Mouse (Mus musculus): ENCODE data around the gene Acox1. TPM values are rescaled to one million over a fixed set of nuclear protein-coding genes. Genes with fewer than 3 reads are reported as not detected.

The Acox1 gene
- polyA plus RNA-seq, 1 experiment from 2014 or later, result 61.7 TPM

DNA sequence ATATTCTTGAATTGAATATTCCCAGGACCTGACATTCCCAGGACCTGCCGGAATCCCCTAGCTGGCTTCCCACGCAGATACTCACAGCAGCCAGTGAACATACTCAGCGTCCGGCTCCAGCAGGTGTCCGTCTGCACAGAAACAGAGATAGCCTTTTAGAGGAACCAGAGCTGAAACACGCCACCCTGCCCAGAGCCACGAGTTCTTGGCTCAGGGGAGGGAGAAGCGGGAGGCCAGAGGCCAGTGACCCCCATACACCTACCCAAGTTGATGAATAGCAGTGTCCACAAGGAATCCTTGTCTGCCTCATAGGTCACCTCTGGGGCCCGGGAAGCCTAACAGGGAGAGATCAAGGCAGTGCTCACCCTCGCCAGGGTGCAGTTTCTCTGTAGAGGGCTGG, 64.7 kb downstream of the Acox1 start:
- H3K4me2 ChIP-seq, result no peak overlapping the region
- H3K4me1 ChIP-seq, result peaks cover 51% of the 10 kb centered on the region
- H3K4me3 ChIP-seq (replicated peaks), result no peak overlapping the region
- peaks cover 33% of the 10 kb centered on the region for H3K36me3 ChIP-seq
- no peaks in the 10 kb centered on the region for H3K9me3 ChIP-seq (replicated peaks)
- no peak for ATAC-seq (ENCODE audit: low FRiP score)
- 92% methylated on average over 10 of the region's 10 CpGs for WGBS
- no peak overlapping the region for H3K9ac ChIP-seq (replicated peaks)
- 0 out of 2 replicates have a peak, but pooled peaks cover 2% of the 10 kb centered on the region for H3K27me3 ChIP-seq (replicated peaks)
- H3K27ac ChIP-seq (replicated peaks), result no peak overlapping the region

DNA sequence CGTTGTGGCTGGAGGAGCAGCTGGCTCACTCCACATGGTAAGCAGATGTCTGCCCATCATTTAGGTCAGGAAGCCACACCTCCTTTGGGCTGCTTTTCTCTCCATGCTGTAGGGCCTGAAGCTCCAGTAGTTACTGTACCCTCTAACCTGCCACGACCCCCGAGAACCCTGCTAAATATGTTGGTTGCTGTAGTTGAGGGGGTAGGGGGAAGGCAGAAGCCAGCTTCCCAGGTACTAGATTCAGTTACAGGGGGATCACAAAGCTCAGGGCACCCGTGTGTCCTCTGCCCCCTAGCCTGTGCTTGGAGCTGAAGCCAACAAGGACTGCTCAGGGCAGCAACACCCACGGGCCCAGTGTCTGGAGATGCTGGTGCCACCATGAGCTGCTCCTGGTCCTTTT, 65.3 kb downstream of the Acox1 start:
- no peak for ATAC-seq (ENCODE audit: low FRiP score)
- 79% methylated on average over 5 of the region's 5 CpGs for WGBS

DNA sequence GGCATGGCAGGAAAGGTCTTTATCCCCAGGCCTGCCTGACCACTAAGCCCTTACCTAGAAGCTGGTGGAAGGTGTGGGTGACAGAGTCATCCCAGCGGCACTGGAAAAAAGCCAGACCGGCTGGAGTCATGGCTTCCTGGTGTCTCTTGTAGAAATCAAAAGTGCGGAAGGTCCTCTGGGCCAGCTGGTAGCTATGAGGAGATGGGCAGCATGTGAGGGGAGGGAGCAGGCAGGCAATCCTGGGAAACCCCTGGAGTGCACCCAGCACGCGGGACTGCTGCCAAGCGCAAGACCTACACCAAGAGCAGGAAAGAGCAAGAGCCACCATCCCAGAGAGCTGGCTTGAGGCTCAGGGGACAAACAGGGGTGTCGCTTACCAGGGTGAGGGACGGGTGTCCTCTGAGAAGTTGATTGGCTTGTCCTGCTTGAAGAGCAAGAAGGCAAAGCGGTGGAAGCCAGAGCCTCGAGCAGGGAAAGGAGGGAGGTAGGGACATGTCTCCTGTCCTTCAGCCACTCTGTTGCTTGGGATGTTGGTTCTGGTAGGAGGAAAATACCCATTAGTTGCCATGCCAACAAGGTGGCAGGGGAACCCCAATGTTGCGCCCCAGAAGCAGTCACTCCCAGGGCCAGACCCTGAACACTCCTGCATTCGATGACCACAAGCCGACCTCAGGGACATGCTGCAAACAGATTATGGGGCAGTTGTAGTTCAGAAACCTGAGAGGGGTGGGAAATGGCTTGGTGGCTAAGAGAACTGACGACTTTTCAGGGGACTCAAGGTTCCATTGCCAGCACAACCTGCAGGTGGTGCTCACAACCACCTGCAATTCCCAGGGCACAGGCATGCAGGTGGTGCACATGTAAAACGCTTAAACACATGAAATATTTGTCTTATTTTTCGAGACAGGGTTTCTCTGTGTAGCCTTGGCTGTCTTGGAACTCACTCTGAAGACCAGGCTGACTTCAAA, 66.2 kb downstream of the Acox1 start:
- Histone ChIP-seq H3K27me3 (replicated peaks) (0 out of 2 replicates have a peak, but pooled peaks cover 2% of the 10 kb centered on the region), H3K4me3 (replicated peaks) (no peak overlapping the region), H3K9me3 (replicated peaks) (no peaks in the 10 kb centered on the region), H3K4me2 (no peak overlapping the region), H3K4me1 (peaks cover 50% of the 10 kb centered on the region), H3K9ac (replicated peaks) (no peak overlapping the region), H3K27ac (replicated peaks) (no peak overlapping the region), H3K36me3 (peaks cover 33% of the 10 kb centered on the region)
- no peak for ATAC-seq (ENCODE audit: low FRiP score)
- 88% methylated on average over 16 of the region's 16 CpGs for WGBS

More for the DNA sequence above, 65.3 kb downstream of the Acox1 start:
- H3K4me1 ChIP-seq, result peaks cover 50% of the 10 kb centered on the region
- H3K27me3 ChIP-seq (replicated peaks), result 0 out of 2 replicates have a peak, but pooled peaks cover 2% of the 10 kb centered on the region
- H3K4me3 ChIP-seq (replicated peaks), result no peak overlapping the region
- H3K9me3 ChIP-seq (replicated peaks), result no peaks in the 10 kb centered on the region
- peaks cover 33% of the 10 kb centered on the region for H3K36me3 ChIP-seq
- no peak overlapping the region for H3K9ac ChIP-seq (replicated peaks)
- H3K27ac ChIP-seq (replicated peaks), result no peak overlapping the region
- H3K4me2 ChIP-seq, result no peak overlapping the region

DNA sequence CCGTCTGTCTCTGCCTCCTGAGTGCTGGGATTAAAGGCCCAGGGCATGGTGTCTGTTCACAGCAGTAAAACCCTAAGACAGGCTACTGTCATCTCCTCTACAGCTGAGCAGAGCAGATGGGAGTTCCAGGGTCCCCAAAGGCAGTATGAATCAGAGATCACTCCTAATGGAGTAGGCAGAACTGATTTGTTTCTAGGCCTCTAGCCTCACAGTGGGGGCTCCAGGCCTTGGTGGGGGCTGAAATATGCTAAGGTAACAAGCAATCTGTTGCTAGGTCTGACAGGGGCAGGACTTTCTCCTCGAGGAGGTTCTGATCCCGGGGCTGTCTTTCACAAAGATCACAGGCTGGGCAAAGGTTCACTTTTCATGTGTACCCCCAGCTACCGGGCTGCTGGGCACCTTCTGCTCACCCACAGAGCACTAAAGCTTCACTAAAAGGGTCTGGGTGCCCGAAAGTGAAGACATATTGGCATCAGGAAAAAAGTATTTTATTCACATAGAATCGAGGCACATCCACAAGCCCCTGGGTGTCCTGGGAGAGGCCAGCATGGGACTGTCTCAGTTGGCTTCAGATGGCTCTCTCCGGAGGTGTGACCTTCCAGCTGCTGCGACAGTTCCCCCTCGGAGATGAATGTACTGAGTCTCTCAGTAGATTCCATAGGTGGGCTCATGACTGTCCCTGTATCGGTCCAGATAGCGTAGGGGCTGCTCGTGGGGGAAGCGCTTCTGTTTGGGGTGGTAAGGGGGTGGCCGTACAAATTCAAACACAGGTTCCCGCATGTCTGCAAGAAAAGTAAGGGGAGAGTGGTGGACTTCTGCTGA, 67.3 kb downstream of the Acox1 start:
- Histone ChIP-seq H3K4me1 (peaks cover 47% of the 10 kb centered on the region), H3K9ac (replicated peaks) (peak overlapping the region; percentile 71; the same call in 1 of the 2 replicates), H3K36me3 (peaks cover 32% of the 10 kb centered on the region), H3K27ac (replicated peaks) (peak overlapping the region; percentile 92), H3K27me3 (replicated peaks) (0 out of 2 replicates have a peak, but pooled peaks cover 2% of the 10 kb centered on the region), H3K4me2 (peak overlapping the region; percentile 77), H3K4me3 (replicated peaks) (peak overlapping the region; percentile 61; the same call in 1 of the 2 replicates), H3K9me3 (replicated peaks) (no peaks in the 10 kb centered on the region)
- 83% methylated on average over 15 of the region's 15 CpGs for WGBS
- ATAC-seq (ENCODE audit: low FRiP score), result no peak

- Histone ChIP-seq H3K27me3 (replicated peaks) (0 out of 2 replicates have a peak, but pooled peaks cover 2% of the 10 kb centered on the region), H3K4me1 (peaks cover 45% of the 10 kb centered on the region), H3K9ac (replicated peaks) (peak within 1 kb of the TSS; percentile 71), H3K27ac (replicated peaks) (peak within 1 kb of the TSS; percentile 92), H3K36me3 (peaks cover 37% of the 10 kb centered on the region), H3K4me2 (peak within 1 kb of the TSS; percentile 77), H3K9me3 (replicated peaks) (no peaks in the 10 kb centered on the region), H3K4me3 (replicated peaks) (peak within 1 kb of the TSS; percentile 61)
- ATAC-seq (ENCODE audit: low FRiP score), result peak; percentile 91
- under 1% methylated on average over 67 of the region's 69 CpGs for WGBS
These were observed 68.2 kb downstream of the Acox1 start, which contains the start of gene Trim65 for GRCm38 (mm10) chr11:116130488-116131205. Trim65 (minus strand) TSS chr11:116131128.

DNA sequence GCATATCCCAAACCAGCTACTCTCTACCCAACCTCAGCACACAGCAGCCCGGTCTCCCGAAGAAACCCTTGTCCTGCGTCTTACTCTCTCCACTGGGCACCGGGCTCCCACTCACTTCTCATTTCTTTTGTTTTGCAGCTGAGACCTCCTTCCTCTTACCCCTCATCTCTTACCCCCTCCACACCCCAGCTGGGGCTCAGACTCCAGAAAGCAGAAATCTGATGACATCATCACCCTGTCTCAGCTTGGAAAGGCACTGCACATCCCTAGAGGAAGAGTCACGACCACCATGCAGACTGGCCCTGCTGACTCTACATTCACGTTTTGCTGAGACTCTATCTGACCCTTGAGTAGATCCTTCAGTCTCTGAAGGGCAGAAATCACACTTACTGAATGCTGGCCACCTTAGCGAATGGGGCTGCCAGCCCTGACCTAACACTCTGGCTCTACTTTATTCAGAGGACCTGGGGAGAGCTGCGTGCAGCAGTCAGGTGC, 68.8 kb downstream of the Acox1 start:
- Histone ChIP-seq H3K27me3 (replicated peaks) (0 out of 2 replicates have a peak, but pooled peaks cover 2% of the 10 kb centered on the region), H3K9ac (replicated peaks) (peak overlapping the region; percentile 71), H3K9me3 (replicated peaks) (no peaks in the 10 kb centered on the region), H3K4me2 (peak overlapping the region; percentile 77), H3K4me1 (peaks cover 45% of the 10 kb centered on the region), H3K36me3 (peaks cover 39% of the 10 kb centered on the region), H3K27ac (replicated peaks) (peak overlapping the region; percentile 92), H3K4me3 (replicated peaks) (peak overlapping the region; percentile 61)
- peak; percentile 22 for ATAC-seq (ENCODE audit: low FRiP score)
- 32% methylated on average over 8 of the region's 8 CpGs for WGBS

- H3K27ac ChIP-seq (replicated peaks), result no peak overlapping the region
- H3K4me2 ChIP-seq, result peak overlapping the region; percentile 77
- 0 out of 2 replicates have a peak overlapping the region, but pooled peaks have one; percentile 71 for H3K9ac ChIP-seq (replicated peaks)
- H3K36me3 ChIP-seq, result peaks cover 31% of the 10 kb centered on the region
- H3K27me3 ChIP-seq (replicated peaks), result 0 out of 2 replicates have a peak, but pooled peaks cover 2% of the 10 kb centered on the region
- H3K4me3 ChIP-seq (replicated peaks), result no peak overlapping the region
- peaks cover 45% of the 10 kb centered on the region for H3K4me1 ChIP-seq
- WGBS, result 80% methylated on average over 9 of the region's 9 CpGs
- ATAC-seq (ENCODE audit: low FRiP score), result no peak
- no peaks in the 10 kb centered on the region for H3K9me3 ChIP-seq (replicated peaks)
These were observed 69.6 kb downstream of the Acox1 start for GRCm38 (mm10) chr11:116129091-116129790.

DNA sequence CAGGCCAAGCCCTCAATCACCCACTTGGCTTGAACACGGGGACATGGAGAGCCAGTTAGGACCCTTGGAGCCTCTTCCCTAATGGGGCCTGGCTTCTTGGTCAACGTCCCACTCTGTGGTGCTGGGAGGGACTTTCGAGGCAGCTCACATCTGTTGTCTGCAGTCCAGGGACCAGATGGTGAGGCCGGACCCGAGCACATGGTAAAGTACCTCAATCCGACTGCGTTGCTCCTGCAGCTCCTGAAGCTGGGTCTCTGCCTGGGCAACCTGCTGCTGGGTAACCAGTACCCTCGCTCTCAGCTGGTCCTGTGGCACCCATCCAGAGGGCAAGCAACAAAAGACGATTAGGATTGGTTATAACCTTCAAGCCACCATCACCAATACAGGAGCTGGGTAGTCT, 70.9 kb downstream of the Acox1 start:
- whole genome bisulfite sequencing, result 55% methylated on average over 9 of the region's 9 CpGs
- peaks cover 24% of the 10 kb centered on the region for H3K36me3 ChIP-seq
- H3K9me3 ChIP-seq (replicated peaks), result no peaks in the 10 kb centered on the region
- no peak overlapping the region for H3K27ac ChIP-seq (replicated peaks)
- peaks cover 44% of the 10 kb centered on the region for H3K4me1 ChIP-seq
- 0 out of 2 replicates have a peak overlapping the region, but pooled peaks have one; percentile 14 for H3K9ac ChIP-seq (replicated peaks)
- no peak for ATAC-seq (ENCODE audit: low FRiP score)
- H3K27me3 ChIP-seq (replicated peaks), result 0 out of 2 replicates have a peak, but pooled peaks cover 2% of the 10 kb centered on the region
- H3K4me2 ChIP-seq, result no peak overlapping the region
- no peak overlapping the region for H3K4me3 ChIP-seq (replicated peaks)

- H3K4me2 ChIP-seq, result peak within 1 kb of the TSS; percentile 27
- 0 out of 2 replicates have a peak within 1 kb of the TSS, but pooled peaks have one; percentile 14 for H3K9ac ChIP-seq (replicated peaks)
- peaks cover 43% of the 10 kb centered on the region for H3K4me1 ChIP-seq
- ATAC-seq (ENCODE audit: low FRiP score), result no peak
- H3K36me3 ChIP-seq, result peaks cover 22% of the 10 kb centered on the region
- H3K4me3 ChIP-seq (replicated peaks), result no peak within 1 kb of the TSS
- no peaks in the 10 kb centered on the region for H3K9me3 ChIP-seq (replicated peaks)
- WGBS, result 34% methylated on average over 23 of the region's 23 CpGs
- H3K27ac ChIP-seq (replicated peaks), result no peak within 1 kb of the TSS
- 0 out of 2 replicates have a peak, but pooled peaks cover 2% of the 10 kb centered on the region for H3K27me3 ChIP-seq (replicated peaks)
These were observed 71.5 kb downstream of the Acox1 start, which contains the start of gene Trim47 for GRCm38 (mm10) chr11:116127156-116127980. Trim47 (minus strand) TSS chr11:116127210.
